Mouse (Mus musculus) midbrain, postnatal 0 days (tissue): ENCODE measurements at regions not wholly inside any gene's neighbourhood (a gene's known extent, or its start where the extent isn't known, plus 50 kb on each side); places are given as distances from the start of the nearest gene placed in this dataset.

ENCODE experiments used
- ATAC-seq: fragments of 200-750 bp; cut with Nextera tagmentation; 2 replicates; pipeline ENCODE4 v1.8.0; 2017; ENCODE audit warnings: moderate number of reproducible peaks, mild to moderate bottlenecking, moderate TSS enrichment, moderate library complexity; ENCODE audit not compliant: low FRiP score
- DNase-seq: peaks from one replicate; pipeline ENCODE4 v3.0.0-alpha.2; 2015; ENCODE audit warnings: low spot score
- H3K27ac ChIP-seq: fragments of 300-500 bp; sonication (generic); 2 replicates; pipeline ENCODE4 v1.5.1; 2014; ENCODE audit warnings: low read depth, mild to moderate bottlenecking, low read length, mixed read lengths
- H3K27me3 ChIP-seq: fragments of 300-500 bp; sonication (generic); 2 replicates; pipeline ENCODE4 v1.6.1; 2014; ENCODE audit warnings: low read length, control low read depth, mixed read lengths; ENCODE audit not compliant: insufficient read depth
- H3K36me3 ChIP-seq: fragments of 300-500 bp; sonication (generic); 2 replicates; pipeline ENCODE4 v1.6.1; 2014; ENCODE audit warnings: low read length, control low read depth, mixed read lengths; ENCODE audit not compliant: insufficient read depth
- H3K4me1 ChIP-seq: fragments of 300-500 bp; sonication (generic); 2 replicates; pipeline ENCODE4 v1.6.1; 2014; ENCODE audit warnings: mild to moderate bottlenecking, control low read depth, antibody characterized with exemption, low read length, mixed read lengths; ENCODE audit not compliant: insufficient read depth
- H3K4me2 ChIP-seq: fragments of 300-500 bp; sonication (generic); 2 replicates; pipeline ENCODE4 v1.6.1; 2014; ENCODE audit warnings: low read depth, mild to moderate bottlenecking, low read length, mixed read lengths; ENCODE audit not compliant: poor library complexity, severe bottlenecking
- H3K4me3 ChIP-seq: fragments of 300-500 bp; sonication (generic); 2 replicates; pipeline ENCODE4 v1.5.1; 2014; ENCODE audit warnings: low read depth, mild to moderate bottlenecking, low read length, moderate library complexity
- H3K9ac ChIP-seq: fragments of 300-500 bp; sonication (generic); replicated peaks from 2 replicates; pipeline ENCODE4 v1.6.1; 2014; ENCODE audit warnings: mild to moderate bottlenecking, low read length, moderate library complexity, mixed read lengths; ENCODE audit not compliant: poor library complexity, severe bottlenecking
- H3K9me3 ChIP-seq: fragments of 300-500 bp; sonication (generic); 2 replicates; pipeline ENCODE4 v1.6.1; 2016; ENCODE audit warnings: low read length, control low read depth
- CTCF ChIP-seq: IDR thresholded peaks from 2 replicates; pipeline ENCODE4 v1.5.1; 2016; ENCODE audit warnings: antibody characterized with exemption, mild to moderate bottlenecking
- WGBS: fragments of 180-500 bp; shearing (Covaris S2); extraction: QIAGEN DNeasy Blood & Tissue Kit; methylation state at CpG from one replicate; pipeline ENCODE4 v1.1.7; 2014; 5-methylcytosine and 5-hydroxymethylcytosine counted together

DNA sequence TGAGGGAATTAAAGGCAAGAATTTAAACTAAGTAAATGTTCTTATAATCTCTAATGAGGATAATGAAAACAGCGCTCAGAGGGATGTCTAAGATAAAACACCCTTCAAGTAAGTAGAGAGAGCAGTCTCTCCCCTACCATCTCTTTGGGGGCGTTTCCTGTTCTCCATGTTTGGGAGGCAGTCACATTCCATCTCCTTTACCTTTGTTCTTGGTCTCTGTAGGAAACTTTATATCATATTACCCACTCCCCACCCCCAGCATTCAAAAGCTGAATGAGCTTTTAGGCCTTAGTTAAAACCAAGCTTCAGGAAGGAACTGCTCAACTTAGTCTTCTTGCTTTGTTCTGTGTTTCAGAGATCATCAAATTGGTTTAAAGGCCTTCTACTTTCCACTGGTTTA is 116.2 kb upstream of the Gli3 start:
- no peak overlapping the region for H3K4me3 ChIP-seq
- H3K9me3 ChIP-seq = no peaks in the 10 kb centered on the region
- H3K36me3 ChIP-seq = no peaks in the 10 kb centered on the region
- ATAC-seq = no peak
- no peak overlapping the region for H3K9ac ChIP-seq
- TF ChIP-seq CTCF = no peak
- no peaks in the 10 kb centered on the region for H3K4me1 ChIP-seq
- 25% methylated on average over 2 of the region's 2 CpGs for WGBS
- no peak for DNase-seq
- H3K27ac ChIP-seq = no peak overlapping the region
- H3K27me3 ChIP-seq = no peaks in the 10 kb centered on the region
- no peak overlapping the region for H3K4me2 ChIP-seq

DNA sequence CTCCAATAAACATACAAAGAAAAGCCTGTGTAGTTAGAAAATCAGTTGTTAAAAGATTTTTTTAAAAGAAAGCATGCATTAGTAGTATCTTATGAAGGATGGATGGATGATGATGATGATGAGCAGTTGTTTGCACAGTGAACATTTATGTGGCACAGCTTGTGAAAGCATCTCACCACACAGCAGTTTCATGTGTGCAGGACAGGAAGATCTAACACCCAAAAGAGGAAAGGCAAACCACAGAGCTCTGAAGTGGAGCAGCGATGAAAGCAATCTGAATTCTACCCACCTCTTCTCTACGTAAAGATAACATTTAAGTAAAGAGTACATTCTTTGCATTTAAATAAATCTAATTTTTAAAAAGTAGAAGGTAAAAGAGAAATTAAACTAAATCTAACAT is 96.6 kb upstream of the Gli3 start:
- Histone ChIP-seq H3K4me3 (no peak overlapping the region), H3K9me3 (no peaks in the 10 kb centered on the region), H3K27ac (no peak overlapping the region), H3K4me1 (no peaks in the 10 kb centered on the region), H3K27me3 (no peaks in the 10 kb centered on the region), H3K4me2 (no peak overlapping the region), H3K36me3 (no peaks in the 10 kb centered on the region), H3K9ac (no peak overlapping the region)
- ATAC-seq = no peak
- DNase-seq = no peak
- TF ChIP-seq CTCF = no peak
- WGBS = 92% methylated on average over 2 of the region's 2 CpGs

DNA sequence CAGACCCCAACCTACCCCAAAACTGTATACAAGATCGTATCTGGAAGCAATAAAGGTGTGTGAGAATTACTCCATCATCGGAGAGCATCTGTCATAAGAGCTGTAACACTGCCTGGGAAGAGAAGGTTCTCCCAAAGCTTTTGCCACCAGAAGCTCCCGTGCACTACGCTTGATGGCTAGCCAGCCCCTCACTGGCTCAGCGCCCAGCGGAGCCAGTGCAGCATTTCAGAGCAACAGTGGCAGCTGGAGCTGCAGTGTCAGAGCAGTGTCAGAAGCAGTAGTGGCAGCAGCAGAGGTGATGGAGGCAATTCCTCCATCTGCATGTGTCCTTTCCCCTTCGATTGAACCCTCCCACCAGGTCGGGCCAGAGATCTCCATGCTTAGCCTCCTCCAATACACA is 83.0 kb upstream of the Gli3 start:
- H3K4me3 ChIP-seq = no peak overlapping the region
- TF ChIP-seq CTCF = no peak
- no peak overlapping the region for H3K9ac ChIP-seq
- no peak overlapping the region for H3K4me2 ChIP-seq
- no peaks in the 10 kb centered on the region for H3K27me3 ChIP-seq
- no peak overlapping the region for H3K27ac ChIP-seq
- ATAC-seq = no peak
- peak; percentile 35 for DNase-seq
- H3K9me3 ChIP-seq = no peaks in the 10 kb centered on the region
- H3K4me1 ChIP-seq = no peaks in the 10 kb centered on the region
- no peaks in the 10 kb centered on the region for H3K36me3 ChIP-seq
- WGBS = 76% methylated on average over 8 of the region's 8 CpGs

DNA sequence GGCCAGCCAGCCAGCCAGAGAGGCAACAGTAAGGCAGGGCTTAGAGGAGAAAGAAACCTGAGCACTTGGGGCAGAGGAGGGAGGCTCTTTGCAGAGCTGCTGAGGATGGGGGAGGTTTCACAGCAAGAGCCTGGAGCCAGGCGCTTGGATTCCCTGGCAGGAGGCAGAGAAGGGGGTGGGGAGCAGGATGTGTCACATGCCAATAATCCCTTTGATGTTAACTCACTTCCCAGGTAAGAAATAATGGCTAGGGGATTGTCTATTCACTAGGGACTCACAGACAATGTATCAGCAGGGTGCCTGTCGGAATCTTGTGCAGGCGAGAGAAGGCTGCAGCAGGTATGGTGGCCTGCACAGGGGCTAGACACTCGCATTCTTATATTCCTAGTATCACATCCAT is 67.8 kb upstream of the Gli3 start:
- peak; percentile 2 for DNase-seq
- peak; percentile 59 for ATAC-seq
- Histone ChIP-seq H3K4me3 (no peak overlapping the region), H3K27ac (no peak overlapping the region), H3K36me3 (no peaks in the 10 kb centered on the region), H3K9me3 (no peaks in the 10 kb centered on the region), H3K27me3 (no peaks in the 10 kb centered on the region), H3K9ac (no peak overlapping the region), H3K4me2 (peak overlapping the region; percentile 18; the same call in 1 of the 2 replicates), H3K4me1 (no peaks in the 10 kb centered on the region)
- 11% methylated on average over 4 of the region's 4 CpGs for WGBS
- TF ChIP-seq CTCF = no peak

DNA sequence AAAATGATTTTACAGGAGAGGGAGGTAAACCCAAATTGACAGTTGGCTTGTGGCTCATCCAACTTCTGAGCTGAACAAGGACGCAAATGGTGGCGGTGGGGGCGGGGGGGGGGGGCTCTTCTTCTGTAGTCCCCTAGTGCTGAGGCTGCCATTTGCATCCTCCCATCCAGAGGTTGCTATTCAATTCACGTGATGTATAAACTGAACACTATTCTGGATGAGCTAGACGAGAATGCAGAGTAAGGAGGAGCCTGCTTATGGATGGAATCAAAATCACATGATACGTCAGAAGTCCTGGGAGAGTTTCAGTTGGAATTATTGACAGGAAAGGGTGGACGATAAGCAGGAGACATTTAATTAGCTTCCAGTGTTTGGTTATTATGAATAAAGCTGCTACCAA is 67.3 kb upstream of the Gli3 start:
- no peak for TF ChIP-seq CTCF
- H3K27ac ChIP-seq = no peak overlapping the region
- no peaks in the 10 kb centered on the region for H3K27me3 ChIP-seq
- no peak overlapping the region for H3K9ac ChIP-seq
- H3K4me3 ChIP-seq = no peak overlapping the region
- H3K4me2 ChIP-seq = no peak overlapping the region; the same call in 1 of the 2 replicates
- DNase-seq (peak; percentile 19), ATAC-seq (peak; percentile 81)
- H3K9me3 ChIP-seq = no peaks in the 10 kb centered on the region
- H3K4me1 ChIP-seq = no peaks in the 10 kb centered on the region
- H3K36me3 ChIP-seq = no peaks in the 10 kb centered on the region
- WGBS = 11% methylated on average over 7 of the region's 7 CpGs

DNA sequence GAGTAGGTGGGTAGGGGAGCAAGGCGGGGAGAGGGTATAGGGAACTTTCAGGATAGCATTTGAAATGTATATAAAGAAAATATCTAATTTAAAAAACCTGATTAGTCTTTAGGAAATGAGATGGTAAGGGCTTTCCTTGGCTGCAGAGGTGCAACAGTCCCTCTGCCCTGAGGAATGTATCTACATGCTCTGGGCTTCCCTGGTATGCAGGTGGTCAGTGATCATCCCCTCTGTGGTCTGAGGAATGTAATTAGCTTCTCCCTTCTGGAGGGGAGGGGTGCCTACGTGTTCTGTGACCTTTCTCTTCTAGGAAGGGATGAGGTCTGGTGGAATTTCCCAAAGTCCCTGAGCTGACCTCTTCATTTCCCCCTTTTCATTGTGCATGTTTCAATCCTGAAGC is 64.4 kb upstream of the Gli3 start:
- H3K36me3 ChIP-seq = no peaks in the 10 kb centered on the region
- no peak overlapping the region for H3K4me3 ChIP-seq
- no peak for ATAC-seq
- no peaks in the 10 kb centered on the region for H3K9me3 ChIP-seq
- H3K9ac ChIP-seq = no peak overlapping the region
- DNase-seq = no peak
- no peaks in the 10 kb centered on the region for H3K4me1 ChIP-seq
- 70% methylated on average over 2 of the region's 2 CpGs for WGBS
- no peak for TF ChIP-seq CTCF
- H3K27me3 ChIP-seq = no peaks in the 10 kb centered on the region
- no peak overlapping the region for H3K4me2 ChIP-seq
- no peak overlapping the region for H3K27ac ChIP-seq
